Mouse (Mus musculus): Measurements from ENCODE around the gene Rtn2. TPM values are rescaled to one million over a fixed set of nuclear protein-coding genes. Genes with fewer than 3 reads are reported as not detected.
A peak's percentile ranks its signal among the peaks of the same experiment; 100 is the strongest.
"Not testable (repeated sequence)": the region's sequence is repeated elsewhere in the genome, so short reads cannot be mapped to it uniquely, and the experiment has no call there.

Rtn2 gene
- polyA plus RNA-seq, 1 experiment from 2014 or later = 12.8 TPM

DNA sequence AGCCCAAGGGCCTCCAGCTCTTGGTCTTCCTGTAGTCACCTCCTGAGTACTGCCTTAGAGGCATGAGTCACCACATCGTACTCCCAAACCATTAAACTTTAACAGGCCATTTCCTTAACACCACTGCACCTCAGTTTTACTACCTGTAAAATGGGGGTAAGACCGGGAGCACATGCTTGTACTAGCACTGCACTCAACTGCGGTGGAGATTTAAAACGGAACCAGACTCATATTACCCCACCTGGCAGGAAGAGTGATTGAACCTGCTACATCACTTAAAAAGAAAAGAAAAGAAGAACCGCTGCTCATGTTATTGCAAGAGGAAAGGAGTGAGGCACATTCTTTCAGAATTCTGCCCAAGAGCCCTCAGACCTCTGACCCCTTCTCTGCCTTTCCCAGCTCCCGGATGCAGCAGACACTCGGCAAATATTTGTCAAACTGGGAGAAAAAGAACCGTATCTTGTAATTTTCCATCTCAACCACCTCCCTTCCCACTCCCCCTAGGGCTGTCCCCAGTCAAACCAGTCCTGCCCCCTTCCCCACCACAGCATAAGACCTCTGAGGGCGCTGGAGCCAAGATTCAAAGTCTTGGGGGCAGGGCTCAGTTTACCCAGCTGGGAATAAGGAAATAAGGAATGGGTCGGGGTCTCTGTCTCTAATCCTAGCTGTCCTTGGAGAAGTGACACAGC, 13.3 kb upstream of the Rtn2 start:
- H3K27ac ChIP-seq = peak overlapping the region; percentile 81
- no peaks in the 10 kb centered on the region for H3K27me3 ChIP-seq
- H3K9ac ChIP-seq (replicated peaks) = peak overlapping the region; percentile 90
- ATAC-seq (ENCODE audit: insufficient number of reproducible peaks, insufficient read depth, low FRiP score, low TSS enrichment, low read depth) = no peak
- H3K4me2 ChIP-seq = peak overlapping the region; percentile 96
- peak overlapping the region; percentile 98 for H3K4me3 ChIP-seq (replicated peaks)
- H3K4me1 ChIP-seq (replicated peaks) = peaks cover 36% of the 10 kb centered on the region
- no peaks in the 10 kb centered on the region for H3K9me3 ChIP-seq
- H3K36me3 ChIP-seq = peaks cover 31% of the 10 kb centered on the region
- 28% methylated on average over 10 of the region's 10 CpGs for WGBS

DNA sequence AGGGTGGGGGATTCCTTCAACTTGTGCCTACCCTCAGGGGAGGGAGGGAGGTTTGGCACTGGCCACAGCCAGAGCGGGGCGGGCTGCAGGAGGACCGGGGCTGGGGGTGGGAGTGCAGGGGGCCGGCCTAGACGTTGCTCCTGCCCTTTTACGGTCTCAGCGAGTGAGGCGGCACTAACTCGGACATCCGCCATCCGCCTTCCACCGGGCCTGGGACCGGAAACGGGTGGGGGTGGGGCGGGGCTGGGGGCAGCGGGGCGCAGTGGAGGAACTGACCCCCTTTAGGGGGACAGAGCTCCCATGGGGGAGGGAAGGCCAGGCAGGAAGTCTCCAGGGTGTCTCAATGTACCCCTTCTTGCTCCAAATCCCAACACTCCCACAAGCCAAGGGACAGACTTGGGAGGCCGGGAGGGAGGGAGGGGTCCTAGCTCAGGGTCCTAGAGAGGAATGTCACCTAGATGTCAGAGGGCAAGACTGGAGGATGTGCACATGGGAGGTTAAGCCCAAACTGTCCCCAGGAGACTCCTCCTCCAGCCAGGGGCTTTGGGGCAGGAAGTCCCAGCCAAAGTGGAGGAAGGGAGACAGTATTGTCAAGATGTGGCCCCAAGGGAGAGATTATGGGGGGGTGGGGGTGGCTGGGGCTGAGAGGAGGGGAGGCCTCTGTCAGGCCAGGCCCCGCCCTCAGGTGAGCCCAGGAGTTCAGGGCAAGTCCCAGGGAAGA, 12.5 kb upstream of the Rtn2 start:
- Histone ChIP-seq H3K9me3 (no peaks in the 10 kb centered on the region), H3K4me2 (peak overlapping the region; percentile 96), H3K4me1 (replicated peaks) (peaks cover 36% of the 10 kb centered on the region), H3K27me3 (no peaks in the 10 kb centered on the region), H3K36me3 (peaks cover 24% of the 10 kb centered on the region), H3K4me3 (replicated peaks) (peak overlapping the region; percentile 98), H3K27ac (peak overlapping the region; percentile 81), H3K9ac (replicated peaks) (peak overlapping the region; percentile 90)
- no peak for ATAC-seq (ENCODE audit: insufficient number of reproducible peaks, insufficient read depth, low FRiP score, low TSS enrichment, low read depth)
- WGBS = 2% methylated on average over 19 of the region's 19 CpGs

DNA sequence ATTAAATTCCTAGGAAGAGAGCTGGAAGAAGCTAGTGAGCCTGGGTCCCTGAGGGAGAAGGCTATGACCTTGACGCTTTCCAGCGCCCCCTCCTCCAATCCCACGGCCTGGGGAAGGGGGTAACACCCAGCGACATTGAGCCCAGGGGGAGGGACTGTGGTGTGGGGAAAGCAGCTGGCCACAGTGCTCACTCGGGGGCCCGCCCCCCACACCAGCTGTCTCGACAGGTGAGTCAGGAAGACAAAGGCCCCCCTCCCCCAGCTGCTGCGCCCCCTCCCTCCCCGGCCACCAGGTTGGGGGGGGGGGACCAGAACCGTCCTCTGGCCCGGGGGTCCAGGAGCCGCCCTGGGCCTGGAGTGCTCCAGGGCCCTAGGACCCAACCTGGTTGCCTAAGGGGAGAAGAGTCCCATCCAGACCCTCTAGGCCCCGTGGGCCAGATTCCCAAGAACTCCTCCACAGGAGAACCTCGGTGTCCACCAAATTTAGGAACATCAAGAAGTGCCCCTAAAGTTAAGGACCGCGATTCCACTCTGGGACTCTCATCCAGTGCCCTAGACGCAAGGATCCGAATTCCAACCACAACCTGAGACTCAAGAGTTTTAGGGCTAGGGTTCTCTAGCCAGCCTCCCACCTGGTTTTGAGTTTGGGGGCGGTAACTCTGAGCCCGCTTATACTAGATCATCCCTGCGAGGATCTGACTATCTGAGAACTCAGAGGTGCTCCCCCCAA, 11.8 kb upstream of the Rtn2 start:
- Histone ChIP-seq H3K4me1 (replicated peaks) (peaks cover 34% of the 10 kb centered on the region), H3K9ac (replicated peaks) (peak overlapping the region; percentile 90), H3K4me3 (replicated peaks) (peak overlapping the region; percentile 98), H3K36me3 (peaks cover 17% of the 10 kb centered on the region), H3K27me3 (no peaks in the 10 kb centered on the region), H3K4me2 (peak overlapping the region; percentile 96), H3K27ac (peak overlapping the region; percentile 96), H3K9me3 (no peaks in the 10 kb centered on the region)
- no peak for ATAC-seq (ENCODE audit: insufficient number of reproducible peaks, insufficient read depth, low FRiP score, low TSS enrichment, low read depth)
- WGBS = under 1% methylated on average over 21 of the region's 21 CpGs

DNA sequence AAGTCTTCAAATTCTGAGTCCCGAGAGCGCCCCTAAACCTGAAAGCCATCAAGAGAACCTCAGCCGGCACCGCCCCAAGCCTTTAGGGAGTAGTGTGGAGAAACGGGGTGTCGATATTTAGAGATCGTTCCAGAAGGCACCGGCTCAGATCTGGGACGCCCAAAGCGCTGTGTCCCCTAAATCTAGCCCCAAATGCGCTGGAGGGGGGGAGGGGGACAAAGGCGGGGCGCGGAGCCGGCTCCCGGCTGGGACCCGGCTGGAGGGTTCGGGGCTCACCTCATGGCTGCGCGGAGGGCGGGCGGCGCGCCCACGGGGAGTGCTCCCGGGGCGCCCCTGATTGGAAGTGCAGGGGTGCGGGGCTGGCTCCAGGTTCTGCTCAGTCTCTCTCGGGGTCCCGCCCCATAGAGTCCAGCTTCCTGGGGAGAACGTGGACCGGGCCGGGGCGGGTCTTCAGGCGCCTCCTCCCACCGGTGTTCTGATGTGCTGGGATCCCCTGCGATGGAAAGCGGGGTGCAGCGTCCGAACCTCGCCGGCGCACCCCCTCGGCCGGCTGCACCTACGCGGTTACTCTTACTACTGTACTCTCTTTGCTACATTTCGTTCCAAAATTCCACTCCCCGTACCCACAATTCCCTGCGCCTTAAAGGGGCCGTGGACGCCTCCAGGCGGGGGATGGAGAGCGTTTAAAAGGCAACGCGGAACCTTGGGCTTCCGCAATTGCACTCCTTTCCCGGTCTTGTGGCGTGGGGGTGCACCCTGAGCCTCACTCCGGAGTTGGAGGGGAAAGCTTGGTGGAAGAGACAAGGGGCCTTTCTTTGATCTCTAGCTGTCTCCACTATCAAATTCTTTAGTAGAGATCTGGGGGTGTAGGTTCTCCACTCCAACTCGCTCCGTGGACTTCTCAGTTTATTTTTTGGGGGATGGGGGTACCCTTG, 10.9 kb upstream of the Rtn2 start, which contains the start of gene Vasp:
Vasp (minus strand) TSS at position 580 of the 935 bp plus-strand sequence.
- 0 out of 2 replicates have a peak, but pooled peaks cover 3% of the 10 kb centered on the region for H3K9me3 ChIP-seq
- peak within 1 kb of the TSS; percentile 98 for H3K4me3 ChIP-seq (replicated peaks)
- peaks cover 11% of the 10 kb centered on the region for H3K36me3 ChIP-seq
- no peaks in the 10 kb centered on the region for H3K27me3 ChIP-seq
- H3K27ac ChIP-seq = peak within 1 kb of the TSS; percentile 96
- peak within 1 kb of the TSS; percentile 96 for H3K4me2 ChIP-seq
- peak within 1 kb of the TSS; percentile 90 for H3K9ac ChIP-seq (replicated peaks)
- ATAC-seq (ENCODE audit: insufficient number of reproducible peaks, insufficient read depth, low FRiP score, low TSS enrichment, low read depth) = peak; percentile 33
- under 1% methylated on average over 62 of the region's 62 CpGs for WGBS
- H3K4me1 ChIP-seq (replicated peaks) = peaks cover 27% of the 10 kb centered on the region

DNA sequence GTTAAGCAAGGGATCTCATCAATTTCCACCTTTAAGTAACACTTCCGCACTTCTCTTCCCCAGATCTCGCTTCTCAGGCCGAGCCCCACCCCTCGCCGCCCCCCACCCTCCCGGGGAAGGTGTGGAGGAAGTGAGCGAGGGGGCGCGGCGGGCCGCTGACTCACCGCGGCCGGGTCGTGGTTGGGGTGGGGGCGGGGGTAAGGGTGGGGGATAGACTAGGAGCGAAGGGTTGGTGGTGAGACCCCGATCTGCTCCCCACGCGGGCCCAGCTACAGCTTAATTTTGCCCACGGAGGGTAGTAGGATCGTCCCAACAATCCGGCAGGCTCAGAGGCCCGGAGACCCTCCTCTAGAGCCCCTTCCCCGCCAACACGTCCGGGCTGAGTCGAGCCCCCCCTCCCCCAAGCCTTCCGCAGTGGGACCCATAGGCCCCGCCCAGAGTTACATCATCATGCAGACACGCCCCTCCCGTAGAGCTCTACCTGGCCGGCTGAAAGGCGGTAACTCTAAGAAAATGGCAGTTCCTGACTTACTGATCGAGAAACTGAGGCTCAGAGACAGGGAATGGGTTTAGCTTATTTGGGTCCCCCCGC, 10.2 kb upstream of the Rtn2 start:
- H3K9ac ChIP-seq (replicated peaks) = peak overlapping the region; percentile 90
- WGBS = 1% methylated on average over 36 of the region's 36 CpGs
- H3K27ac ChIP-seq = peak overlapping the region; percentile 96
- 0 out of 2 replicates have a peak, but pooled peaks cover 3% of the 10 kb centered on the region for H3K9me3 ChIP-seq
- H3K27me3 ChIP-seq = peaks cover 5% of the 10 kb centered on the region
- H3K36me3 ChIP-seq = peaks cover 9% of the 10 kb centered on the region
- peaks cover 22% of the 10 kb centered on the region for H3K4me1 ChIP-seq (replicated peaks)
- peak overlapping the region; percentile 96 for H3K4me2 ChIP-seq
- peak; percentile 84 for ATAC-seq (ENCODE audit: insufficient number of reproducible peaks, insufficient read depth, low FRiP score, low TSS enrichment, low read depth)
- H3K4me3 ChIP-seq (replicated peaks) = peak overlapping the region; percentile 98

DNA sequence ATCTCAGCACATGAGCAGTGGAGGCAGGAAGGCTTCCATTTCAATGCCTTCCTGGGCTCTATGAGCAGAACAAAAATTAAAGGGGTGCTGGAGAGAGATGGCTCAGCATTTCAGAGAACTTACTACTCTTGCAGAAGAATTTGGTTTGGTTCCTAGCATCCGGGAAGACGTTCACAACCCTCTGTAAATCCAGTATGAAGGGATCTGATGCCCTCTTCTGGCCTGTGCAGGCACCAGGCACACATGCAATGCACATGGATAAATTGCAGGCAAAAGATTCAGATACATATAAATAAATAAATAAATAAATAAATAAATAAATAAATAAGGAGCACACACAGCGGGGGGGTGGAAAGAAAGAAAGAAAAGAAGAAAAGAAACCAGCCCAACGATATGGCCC, 6.2 kb upstream of the Rtn2 start:
- Histone ChIP-seq H3K9me3 (0 out of 2 replicates have a peak, but pooled peaks cover 3% of the 10 kb centered on the region), H3K27me3 (peaks cover 44% of the 10 kb centered on the region), H3K4me2 (no peak overlapping the region), H3K27ac (no peak overlapping the region), H3K36me3 (no peaks in the 10 kb centered on the region), H3K9ac (replicated peaks) (no peak overlapping the region), H3K4me3 (replicated peaks) (no peak overlapping the region), H3K4me1 (replicated peaks) (peaks cover 7% of the 10 kb centered on the region; the same call in 1 of the 2 replicates)
- no peak for ATAC-seq (ENCODE audit: insufficient number of reproducible peaks, insufficient read depth, low FRiP score, low TSS enrichment, low read depth)
- WGBS = 64% methylated on average over 4 of the region's 4 CpGs

DNA sequence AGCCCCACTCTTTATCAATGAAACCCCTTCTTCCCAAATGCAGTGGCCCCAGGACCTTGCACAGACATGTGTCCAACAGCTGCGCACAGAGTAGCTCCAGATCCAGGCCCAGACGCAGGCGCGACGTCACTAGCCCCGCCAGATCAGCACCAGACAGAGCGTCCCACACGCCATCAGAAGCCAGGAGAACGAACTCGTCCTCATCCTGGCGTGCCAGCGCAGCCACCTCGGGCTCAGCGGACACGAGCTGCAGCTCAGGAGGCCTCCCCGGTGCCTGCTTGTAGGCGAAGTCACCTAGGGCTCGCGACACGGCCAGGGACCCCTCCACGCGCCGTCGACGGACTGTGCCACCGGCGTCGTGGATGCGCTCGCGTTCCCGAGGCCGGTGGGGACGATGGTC, 3.4 kb upstream of the Rtn2 start:
- Histone ChIP-seq H3K9ac (replicated peaks) (no peak overlapping the region), H3K9me3 (0 out of 2 replicates have a peak, but pooled peaks cover 3% of the 10 kb centered on the region), H3K27me3 (peaks cover 72% of the 10 kb centered on the region), H3K4me3 (replicated peaks) (peak overlapping the region; percentile 33), H3K27ac (no peak overlapping the region), H3K4me2 (peak overlapping the region; percentile 51), H3K4me1 (replicated peaks) (peaks cover 17% of the 10 kb centered on the region), H3K36me3 (no peaks in the 10 kb centered on the region)
- 2% methylated on average over 34 of the region's 34 CpGs for WGBS
- ATAC-seq (ENCODE audit: insufficient number of reproducible peaks, insufficient read depth, low FRiP score, low TSS enrichment, low read depth) = no peak

DNA sequence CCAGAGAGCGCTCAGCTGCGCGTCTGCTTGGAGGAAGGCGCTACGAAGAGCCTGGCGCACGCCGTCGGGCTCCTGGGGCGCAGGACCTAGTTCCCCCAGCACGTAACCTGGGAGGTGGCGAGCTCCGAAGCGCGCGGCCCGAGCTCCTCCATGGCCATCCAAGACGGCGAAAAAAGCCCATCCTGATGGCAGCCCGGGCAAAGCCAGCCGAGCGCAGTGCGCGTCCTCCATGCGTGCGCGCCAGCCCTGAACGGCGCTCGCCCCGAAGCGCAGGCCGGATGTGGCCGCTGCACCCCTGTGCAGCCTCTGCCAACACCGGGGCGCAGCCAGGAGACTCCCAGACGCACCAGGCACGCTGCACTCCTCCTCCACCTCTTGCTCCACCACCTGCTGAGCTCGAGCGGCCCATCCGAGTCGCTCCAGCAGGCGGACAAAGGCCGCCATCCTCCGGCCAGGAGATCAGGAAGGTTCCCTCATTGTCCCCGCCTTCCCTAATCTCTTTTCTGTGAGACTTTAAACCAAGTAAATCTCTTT, 2.8 kb upstream of the Rtn2 start, which contains the start of gene Ppm1n:
Ppm1n (minus strand) TSS at position 484 of the 534 bp plus-strand sequence.
- Histone ChIP-seq H3K4me1 (replicated peaks) (peaks cover 17% of the 10 kb centered on the region), H3K27me3 (peaks cover 76% of the 10 kb centered on the region), H3K9ac (replicated peaks) (no peak within 1 kb of the TSS), H3K9me3 (0 out of 2 replicates have a peak, but pooled peaks cover 3% of the 10 kb centered on the region), H3K27ac (no peak within 1 kb of the TSS), H3K36me3 (no peaks in the 10 kb centered on the region), H3K4me3 (replicated peaks) (peak within 1 kb of the TSS; percentile 33), H3K4me2 (peak within 1 kb of the TSS; percentile 51)
- no peak for ATAC-seq (ENCODE audit: insufficient number of reproducible peaks, insufficient read depth, low FRiP score, low TSS enrichment, low read depth)
- WGBS = under 1% methylated on average over 46 of the region's 46 CpGs

DNA sequence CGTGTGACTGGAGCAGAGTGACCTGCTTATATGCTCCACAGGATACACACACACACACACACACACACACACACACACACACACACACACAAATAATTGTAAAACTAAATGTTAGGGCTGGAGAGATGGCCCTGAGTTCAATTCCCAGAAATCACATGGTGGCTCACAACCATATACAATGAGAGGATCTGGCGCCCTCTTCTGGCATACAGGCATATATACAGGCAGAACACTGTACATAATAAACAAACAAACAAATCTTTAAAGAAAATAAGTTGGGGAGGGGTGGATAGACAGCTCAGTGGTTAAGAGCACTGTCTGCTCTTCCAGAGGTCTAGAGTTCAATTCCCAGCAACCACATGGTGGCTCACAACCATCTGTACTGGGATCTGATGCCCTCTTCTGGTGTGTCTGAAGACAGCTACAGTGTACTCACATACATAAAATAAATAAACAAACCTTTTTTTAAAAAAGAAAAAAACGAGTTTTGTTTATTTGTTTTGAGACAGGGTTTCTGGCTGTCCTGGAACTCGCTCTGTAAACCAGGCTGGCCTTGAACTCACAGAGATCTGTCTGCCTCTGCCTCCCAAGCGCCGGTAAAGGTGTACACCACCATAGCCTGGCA, 632 bp upstream of the Rtn2 start:
- H3K27me3 ChIP-seq = peaks cover 78% of the 10 kb centered on the region
- ATAC-seq (ENCODE audit: insufficient number of reproducible peaks, insufficient read depth, low FRiP score, low TSS enrichment, low read depth); H3K9me3 ChIP-seq; H3K36me3 ChIP-seq; H3K27ac ChIP-seq; H3K9ac ChIP-seq (replicated peaks): not testable (repeated sequence)
- 33% methylated on average over 6 of the region's 6 CpGs for WGBS
- peak overlapping the region; percentile 58; the same call in 1 of the 2 replicates for H3K4me3 ChIP-seq (replicated peaks)
- peaks cover 17% of the 10 kb centered on the region for H3K4me1 ChIP-seq (replicated peaks)
- H3K4me2 ChIP-seq = peak overlapping the region; percentile 98
